Mouse (Mus musculus) ES-E14 (cell line): ENCODE data around the gene Cdh13.

Source experiments
- CHD2 ChIP-seq: IDR thresholded peaks from 2 replicates; pipeline ENCODE4 v1.6.1; 2014; ENCODE audit warnings: mild to moderate bottlenecking, low read depth, low read length, inconsistent platforms
- HCFC1 ChIP-seq: IDR thresholded peaks from 2 replicates; pipeline ENCODE4 v1.6.1; 2012; ENCODE audit warnings: low read length, inconsistent platforms, borderline replicate concordance; ENCODE audit not compliant: insufficient read depth
- MAFK ChIP-seq: IDR thresholded peaks from 2 replicates; pipeline ENCODE4 v1.6.1; 2014; ENCODE audit warnings: mild to moderate bottlenecking, low read depth, low read length, inconsistent platforms; ENCODE audit not compliant: insufficient read depth
- ZC3H11A ChIP-seq: IDR thresholded peaks from 2 replicates; pipeline ENCODE4 v1.6.1; 2012; ENCODE audit warnings: low read depth, mild to moderate bottlenecking, inconsistent platforms, low read length, borderline replicate concordance
- ZNF384 ChIP-seq: IDR thresholded peaks from 2 replicates; pipeline ENCODE4 v1.6.1; 2012; ENCODE audit warnings: low read depth, low read length, inconsistent platforms

GRCm38 (mm10) chr8:118902402-118902801 lies 618.9 kb downstream of the Cdh13 start:
- TF ChIP-seq ZNF384, result no peak
- TF ChIP-seq HCFC1, result no peak
- TF ChIP-seq ZC3H11A, result no peak
- no peak for TF ChIP-seq CHD2
- no peak for TF ChIP-seq MAFK
